Mouse (Mus musculus) thymus, postnatal 14 days (tissue): ENCODE results near the gene Slc12a7.
A peak's percentile ranks its signal among the peaks of the same experiment; 100 is the strongest.

Experiments used
- DNase-seq: peaks from one replicate; pipeline ENCODE4 v3.0.0; 2021

Gene Slc12a7

GRCm38 (mm10) chr13:73827243-73827642 lies 94.3 kb downstream of the Slc12a7 start:
- no peak for DNase-seq

GRCm38 (mm10) chr13:73831486-73831885 lies 98.6 kb downstream of the Slc12a7 start:
- peak; percentile 64 for DNase-seq

DNA sequence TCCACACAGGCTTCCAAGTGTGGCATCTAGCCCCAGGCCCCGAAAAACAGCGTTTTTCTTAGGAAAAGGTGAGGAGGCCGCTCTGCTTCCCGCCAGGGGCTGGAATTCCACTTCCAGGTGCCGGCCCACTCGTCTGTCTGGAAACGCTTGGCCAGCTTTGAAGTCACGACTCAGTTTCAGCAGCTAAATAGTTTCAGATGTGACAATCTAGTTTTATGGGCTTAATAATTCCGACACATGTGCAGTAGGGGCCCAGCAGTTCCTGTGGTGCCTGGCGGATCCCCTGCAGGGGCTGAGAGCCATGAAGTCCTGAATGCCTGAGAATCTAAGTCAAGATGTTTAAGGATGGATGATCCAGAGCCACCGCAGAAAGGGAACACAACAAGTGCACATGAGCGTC lies 100.9 kb downstream of the Slc12a7 start:
- DNase-seq: no peak

DNA sequence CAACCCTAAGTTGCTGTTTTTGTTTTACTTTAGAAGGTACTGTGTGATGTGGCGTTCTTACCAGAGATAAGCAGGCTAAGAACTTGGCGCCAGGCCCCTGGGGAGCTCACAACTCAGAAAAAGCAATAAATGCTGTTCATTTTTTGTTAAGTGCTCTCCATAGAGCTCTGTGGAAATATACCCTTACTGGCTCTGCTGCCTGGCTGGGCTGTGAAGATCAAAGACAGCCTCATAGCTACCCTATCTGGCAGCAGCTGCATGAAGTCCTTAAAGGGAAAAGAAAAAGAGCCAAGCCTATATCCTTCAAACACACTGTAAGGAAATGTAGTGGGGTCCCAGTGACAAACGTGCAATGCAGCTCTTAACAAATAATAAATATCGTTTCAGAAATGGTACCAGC lies 102.9 kb downstream of the Slc12a7 start:
- DNase-seq: no peak

- DNase-seq: no peak
These were observed 103.6 kb downstream of the Slc12a7 start for GRCm38 (mm10) chr13:73836491-73836890.

DNA sequence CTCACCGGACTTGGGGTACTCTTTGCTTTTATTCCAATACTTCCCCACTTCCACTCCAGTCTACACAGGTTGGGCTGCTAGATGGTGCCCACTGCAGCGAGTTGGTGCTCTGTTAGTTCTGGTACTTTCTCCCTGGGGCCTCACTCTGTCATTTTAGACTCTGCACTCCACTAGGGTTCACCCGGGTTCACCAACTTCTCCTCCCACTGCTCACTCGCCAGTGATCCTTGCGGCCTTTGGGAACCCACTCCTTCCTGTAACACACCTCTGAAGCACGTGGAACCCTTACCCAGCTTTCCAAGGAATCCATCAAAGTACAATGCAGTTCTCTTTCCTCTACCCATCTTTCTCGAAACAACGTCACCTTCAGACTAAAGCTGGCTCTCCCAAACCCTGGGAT lies 104.8 kb downstream of the Slc12a7 start:
- no peak for DNase-seq

- DNase-seq: no peak
These were observed 106.2 kb downstream of the Slc12a7 start for GRCm38 (mm10) chr13:73839137-73839548.

DNA sequence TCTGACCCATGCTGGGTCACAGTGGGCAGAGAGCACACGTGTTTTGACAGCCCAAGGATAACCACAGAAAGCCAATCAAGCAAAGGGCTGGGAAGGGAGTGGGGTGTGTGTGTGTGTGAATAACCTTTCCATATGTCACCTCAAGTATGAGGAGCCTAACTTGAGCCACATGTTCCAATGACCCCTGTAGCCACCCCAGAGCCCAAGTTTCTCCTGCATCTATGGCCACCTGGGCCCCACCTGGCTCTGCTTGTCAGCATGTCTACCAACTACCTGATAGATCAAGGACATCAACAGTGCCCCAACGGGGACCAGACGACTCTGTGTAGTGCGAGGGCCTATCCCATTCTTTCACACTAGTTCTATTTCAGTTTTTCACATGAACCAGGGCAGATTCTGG lies 106.8 kb downstream of the Slc12a7 start:
- no peak for DNase-seq

DNA sequence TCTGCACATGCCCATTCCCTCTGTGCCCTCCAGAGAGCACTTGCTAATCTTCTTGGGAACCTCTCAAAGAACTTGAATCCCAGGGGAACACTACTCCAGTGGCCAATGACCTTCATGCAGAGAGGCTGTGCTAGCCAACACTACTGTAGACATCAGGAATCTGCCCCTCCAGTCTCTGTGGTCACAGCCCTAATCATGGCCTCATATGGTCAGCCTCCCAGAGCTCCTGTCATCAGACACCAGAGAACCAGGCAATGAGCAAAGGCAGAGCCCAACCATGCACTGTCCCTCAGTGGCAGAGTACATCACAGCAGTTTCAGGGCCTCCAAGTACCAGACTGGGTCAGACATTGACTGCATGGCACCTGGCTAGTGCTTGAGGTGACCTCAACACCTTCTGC lies 109.8 kb downstream of the Slc12a7 start:
- DNase-seq: no peak

DNA sequence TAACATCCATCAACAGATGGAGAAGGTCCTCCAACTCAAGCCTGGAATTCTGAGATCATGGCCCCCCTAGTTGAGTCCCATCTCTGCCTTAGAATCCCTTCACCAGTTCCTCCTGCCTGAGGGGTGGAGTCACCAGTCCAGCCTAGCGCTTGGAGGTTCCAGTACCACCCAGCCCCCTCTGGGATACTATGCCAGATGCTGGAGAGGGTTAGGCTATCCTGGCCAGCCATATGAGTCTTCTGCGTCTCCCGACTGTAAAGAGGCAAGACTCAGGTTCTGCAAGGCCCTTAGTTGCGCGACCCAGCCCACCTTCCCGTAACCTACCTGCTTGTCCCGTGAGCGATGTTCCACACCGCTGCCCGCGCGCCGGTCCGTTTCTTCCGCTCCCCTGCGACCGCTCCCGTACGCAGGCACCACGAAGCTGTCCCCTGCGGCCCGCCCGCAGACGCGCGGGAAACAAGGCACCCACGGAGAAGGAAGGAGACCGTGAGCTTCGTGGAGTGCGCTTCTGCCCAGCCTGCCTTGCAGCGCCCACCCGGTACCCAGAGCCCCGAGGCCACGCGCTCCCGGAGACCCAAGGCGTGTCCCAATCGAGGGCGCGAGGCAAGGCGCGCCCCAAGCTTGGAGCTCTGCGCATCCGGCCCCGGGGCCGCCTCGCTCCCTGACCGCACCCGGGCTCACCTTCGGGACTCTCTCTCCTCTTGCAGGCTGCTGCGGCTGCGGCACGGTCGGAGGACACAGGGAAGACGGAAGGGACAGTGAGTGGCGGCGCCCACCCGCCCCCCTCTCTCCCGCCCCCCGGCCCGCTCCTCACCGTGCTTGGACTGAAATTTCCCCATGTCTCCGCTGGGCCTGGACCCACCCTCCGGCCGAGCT lies 113.9 kb downstream of the Slc12a7 start:
- DNase-seq: peak; percentile 53

- peak; percentile 89 for DNase-seq
These were observed 114.6 kb downstream of the Slc12a7 start, which contains the start of gene Nkd2 for GRCm38 (mm10) chr13:73847465-73847836. TSS of gene Nkd2 (minus strand) at chr13:73847631.
